Mouse (Mus musculus): Measurements from ENCODE around the gene Fgd1. TPM values are rescaled to one million over a fixed set of nuclear protein-coding genes. Genes with fewer than 3 reads are reported as not detected.

Fgd1 gene
- polyA plus RNA-seq, 1 experiment = 1.3 TPM

DNA sequence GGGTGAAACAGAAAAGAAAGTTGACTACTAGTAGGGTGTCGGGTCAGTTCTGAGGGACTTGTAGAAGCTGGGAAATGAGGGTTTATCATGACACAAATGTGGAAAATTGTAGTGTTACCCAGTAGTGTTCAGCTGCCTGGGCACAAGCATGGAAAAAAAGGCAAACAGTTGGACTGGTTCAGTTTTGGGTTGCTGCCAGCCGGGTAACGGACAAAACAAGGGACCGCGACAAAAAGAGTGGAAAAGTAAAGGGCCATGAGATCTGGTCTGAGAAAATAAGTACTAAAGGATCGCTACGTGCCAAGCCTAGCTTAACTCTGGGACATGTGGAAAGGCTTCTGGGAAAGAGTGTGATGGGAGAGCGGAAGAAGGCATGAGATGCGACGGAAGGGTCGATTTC is 371 bp downstream of the Fgd1 start:
- Histone ChIP-seq H3K27ac (ENCODE audit: control insufficient read depth, insufficient read depth, low read depth, low read length) (peak overlapping the region; percentile 80), H3K4me1 (ENCODE audit: control insufficient read depth, insufficient read depth, low read length) (no peaks in the 10 kb centered on the region), H3K27me3 (ENCODE audit: control insufficient read depth, insufficient read depth, low read length) (no peaks in the 10 kb centered on the region), H3K4me3 (ENCODE audit: control insufficient read depth, low read depth, low read length) (peak overlapping the region; percentile 84), H3K36me3 (ENCODE audit: control insufficient read depth, insufficient read depth, low read length) (no peaks in the 10 kb centered on the region)
- TF ChIP-seq POLR2A (IDR thresholded peaks at IDR 0.05; ENCODE audit: control insufficient read depth, low read depth, low read length) (no peak), CTCF (IDR thresholded peaks at IDR 0.05; ENCODE audit: control insufficient read depth, insufficient read depth, insufficient replicate concordance, low read depth, low read length) (no peak)

DNA sequence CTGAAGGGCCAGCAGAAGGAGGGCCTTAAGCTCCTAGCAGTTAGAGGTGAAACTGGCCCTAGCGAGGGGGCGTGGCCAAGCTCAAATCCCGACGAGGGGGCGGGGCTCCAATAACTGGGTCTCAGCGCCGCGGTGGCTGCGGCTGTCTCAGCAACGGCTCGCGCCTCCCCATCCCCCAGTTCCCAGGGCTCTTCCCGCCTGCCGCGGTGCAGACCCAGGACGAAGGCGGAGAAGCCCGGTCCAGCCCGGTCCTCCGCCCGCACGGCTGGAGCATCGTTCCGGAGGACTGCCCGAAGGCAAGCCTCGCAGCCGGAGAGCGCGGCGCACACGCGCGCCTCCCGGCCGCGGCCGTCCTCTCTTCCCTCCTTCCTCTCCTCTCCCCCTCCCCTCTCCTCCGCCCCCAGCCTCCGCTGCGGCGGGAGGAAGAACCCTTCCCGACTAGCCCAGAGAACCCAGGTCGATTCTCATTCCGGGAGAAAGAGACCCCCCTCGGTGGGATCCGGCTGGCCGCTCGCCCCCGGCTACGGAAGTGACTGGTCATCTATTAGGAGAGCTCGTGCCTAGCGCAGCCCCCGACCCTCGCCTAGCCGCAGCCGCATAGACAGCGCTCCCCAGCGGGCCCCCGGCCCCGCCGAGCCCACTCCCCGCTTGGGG is 954 bp downstream of the Fgd1 start:
- peak overlapping the region; percentile 80 for H3K27ac ChIP-seq (ENCODE audit: control insufficient read depth, insufficient read depth, low read depth, low read length)
- no peaks in the 10 kb centered on the region for H3K27me3 ChIP-seq (ENCODE audit: control insufficient read depth, insufficient read depth, low read length)
- TF ChIP-seq POLR2A (IDR thresholded peaks at IDR 0.05; ENCODE audit: control insufficient read depth, low read depth, low read length) (peak; percentile 25; the same call in 1 of the 2 replicates), CTCF (IDR thresholded peaks at IDR 0.05; ENCODE audit: control insufficient read depth, insufficient read depth, insufficient replicate concordance, low read depth, low read length) (no peak)
- no peaks in the 10 kb centered on the region for H3K4me1 ChIP-seq (ENCODE audit: control insufficient read depth, insufficient read depth, low read length)
- H3K4me3 ChIP-seq (ENCODE audit: control insufficient read depth, low read depth, low read length) = peak overlapping the region; percentile 84
- H3K36me3 ChIP-seq (ENCODE audit: control insufficient read depth, insufficient read depth, low read length) = no peaks in the 10 kb centered on the region

DNA sequence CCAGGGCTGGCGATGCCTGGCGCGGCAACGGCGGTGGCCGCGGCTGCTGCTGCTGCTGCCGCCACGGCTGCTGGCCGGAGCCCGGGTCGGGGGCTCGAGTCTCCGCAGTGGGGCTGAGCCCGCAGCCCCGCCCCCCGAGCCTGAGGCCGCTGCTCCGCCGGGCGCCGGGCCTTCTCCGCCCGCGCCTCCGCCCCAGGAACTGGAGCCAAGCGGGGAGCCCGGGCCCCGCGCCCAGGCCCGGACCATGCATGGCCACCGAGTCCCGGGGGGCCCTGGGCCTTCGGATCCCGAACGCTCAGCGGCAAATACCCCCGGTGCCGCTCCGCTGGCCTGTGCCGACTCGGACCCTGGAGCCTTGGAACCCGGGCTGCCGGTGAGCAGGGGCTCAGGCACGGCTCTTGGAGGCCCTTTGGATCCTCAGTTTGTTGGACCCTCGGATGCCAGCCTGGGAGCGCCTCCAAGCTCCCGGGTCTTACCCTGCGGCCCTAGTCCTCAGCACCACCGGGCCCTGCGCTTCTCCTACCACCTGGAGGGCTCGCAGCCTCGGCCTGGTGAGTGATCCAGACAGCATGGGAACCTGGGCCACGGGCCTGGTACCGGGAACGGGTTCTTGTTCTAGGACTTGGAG is 1.6 kb downstream of the Fgd1 start:
- no peaks in the 10 kb centered on the region for H3K4me1 ChIP-seq (ENCODE audit: control insufficient read depth, insufficient read depth, low read length)

DNA sequence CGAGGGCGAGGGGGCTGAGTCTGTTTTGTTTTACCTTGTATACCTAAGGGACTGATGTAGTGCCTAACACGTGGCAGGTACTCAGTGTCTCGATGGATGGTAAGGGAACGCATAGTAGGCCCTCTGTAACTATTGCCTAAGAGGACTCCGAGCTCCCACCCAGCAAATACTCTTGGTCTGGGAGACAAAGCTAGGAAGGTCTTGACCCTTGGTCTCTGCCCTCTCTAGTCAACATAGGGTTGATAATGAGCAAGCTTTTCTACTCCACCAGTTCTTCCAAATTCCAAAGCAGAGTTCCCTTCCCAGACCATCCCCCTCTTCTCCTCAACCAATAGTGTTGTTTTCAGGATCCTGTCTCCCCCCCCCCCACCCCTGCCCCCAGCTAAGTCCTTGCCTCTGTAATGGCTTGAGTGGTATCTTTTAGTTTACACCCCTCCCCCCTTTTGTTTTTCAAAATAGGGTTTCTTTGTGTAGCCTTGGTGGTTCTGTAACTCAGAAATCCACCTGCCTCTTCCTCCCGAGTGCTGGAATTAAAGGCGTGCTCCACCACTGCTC is 3.8 kb downstream of the Fgd1 start:
- TF ChIP-seq POLR2A (IDR thresholded peaks at IDR 0.05; ENCODE audit: control insufficient read depth, low read depth, low read length) (no peak), CTCF (IDR thresholded peaks at IDR 0.05; ENCODE audit: control insufficient read depth, insufficient read depth, insufficient replicate concordance, low read depth, low read length) (no peak)
- no peak overlapping the region for H3K27ac ChIP-seq (ENCODE audit: control insufficient read depth, insufficient read depth, low read depth, low read length)
- 0 out of 2 replicates have a peak, but pooled peaks cover 2% of the 10 kb centered on the region for H3K4me1 ChIP-seq (ENCODE audit: control insufficient read depth, insufficient read depth, low read length)
- no peaks in the 10 kb centered on the region for H3K36me3 ChIP-seq (ENCODE audit: control insufficient read depth, insufficient read depth, low read length)
- no peaks in the 10 kb centered on the region for H3K27me3 ChIP-seq (ENCODE audit: control insufficient read depth, insufficient read depth, low read length)
- no peak overlapping the region for H3K4me3 ChIP-seq (ENCODE audit: control insufficient read depth, low read depth, low read length)

More for the DNA sequence above, 1.6 kb downstream of the Fgd1 start:
- H3K36me3 ChIP-seq (ENCODE audit: control insufficient read depth, insufficient read depth, low read length) = no peaks in the 10 kb centered on the region
- H3K27me3 ChIP-seq (ENCODE audit: control insufficient read depth, insufficient read depth, low read length) = no peaks in the 10 kb centered on the region
- H3K4me3 ChIP-seq (ENCODE audit: control insufficient read depth, low read depth, low read length) = peak overlapping the region; percentile 84
- H3K27ac ChIP-seq (ENCODE audit: control insufficient read depth, insufficient read depth, low read depth, low read length) = no peak overlapping the region
- no peak for TF ChIP-seq POLR2A (IDR thresholded peaks at IDR 0.05; ENCODE audit: control insufficient read depth, low read depth, low read length)
- no peak for TF ChIP-seq CTCF (IDR thresholded peaks at IDR 0.05; ENCODE audit: control insufficient read depth, insufficient read depth, insufficient replicate concordance, low read depth, low read length)

- 0 out of 2 replicates have a peak, but pooled peaks cover 2% of the 10 kb centered on the region for H3K4me1 ChIP-seq (ENCODE audit: control insufficient read depth, insufficient read depth, low read length)
- TF ChIP-seq CTCF (IDR thresholded peaks at IDR 0.05; ENCODE audit: control insufficient read depth, insufficient read depth, insufficient replicate concordance, low read depth, low read length) (no peak), POLR2A (IDR thresholded peaks at IDR 0.05; ENCODE audit: control insufficient read depth, low read depth, low read length) (no peak)
- no peaks in the 10 kb centered on the region for H3K36me3 ChIP-seq (ENCODE audit: control insufficient read depth, insufficient read depth, low read length)
- H3K27me3 ChIP-seq (ENCODE audit: control insufficient read depth, insufficient read depth, low read length) = no peaks in the 10 kb centered on the region
- H3K27ac ChIP-seq (ENCODE audit: control insufficient read depth, insufficient read depth, low read depth, low read length) = no peak overlapping the region
- no peak overlapping the region for H3K4me3 ChIP-seq (ENCODE audit: control insufficient read depth, low read depth, low read length)
Measured at GRCm38 (mm10) chrX:151050337-151050736, 4.4 kb downstream of the Fgd1 start.

- TF ChIP-seq POLR2A (IDR thresholded peaks at IDR 0.05; ENCODE audit: control insufficient read depth, low read depth, low read length) = no peak
- TF ChIP-seq CTCF (IDR thresholded peaks at IDR 0.05; ENCODE audit: control insufficient read depth, insufficient read depth, insufficient replicate concordance, low read depth, low read length) = no peak
Measured at GRCm38 (mm10) chrX:151054489-151054888, 8.5 kb downstream of the Fgd1 start.

DNA sequence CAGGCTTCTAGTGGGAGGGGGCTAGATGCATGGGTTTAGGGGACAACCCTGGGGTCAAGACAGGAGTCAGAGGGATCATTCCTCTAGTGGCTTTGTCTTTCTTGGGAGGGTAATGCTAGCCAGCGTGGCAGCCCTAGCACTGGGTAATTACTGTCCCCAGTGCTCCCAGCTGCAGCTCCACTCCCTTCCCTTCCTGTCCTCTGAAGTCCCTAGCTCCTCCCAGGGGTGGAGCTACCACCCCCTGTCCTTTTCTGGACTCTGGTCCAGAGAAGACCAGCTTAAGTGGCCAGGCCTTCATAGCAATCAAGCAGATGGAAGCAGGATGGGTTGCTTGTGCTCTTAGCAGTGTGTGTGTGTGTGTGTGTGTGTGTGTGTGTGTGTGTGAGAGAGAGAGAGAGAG is 9.6 kb downstream of the Fgd1 start:
- TF ChIP-seq POLR2A (IDR thresholded peaks at IDR 0.05; ENCODE audit: control insufficient read depth, low read depth, low read length) (no peak), CTCF (IDR thresholded peaks at IDR 0.05; ENCODE audit: control insufficient read depth, insufficient read depth, insufficient replicate concordance, low read depth, low read length) (no peak)
- H3K27me3 ChIP-seq (ENCODE audit: control insufficient read depth, insufficient read depth, low read length) = no peaks in the 10 kb centered on the region
- H3K4me1 ChIP-seq (ENCODE audit: control insufficient read depth, insufficient read depth, low read length) = 0 out of 2 replicates have a peak, but pooled peaks cover 2% of the 10 kb centered on the region
- no peak overlapping the region for H3K4me3 ChIP-seq (ENCODE audit: control insufficient read depth, low read depth, low read length)
- no peak overlapping the region for H3K27ac ChIP-seq (ENCODE audit: control insufficient read depth, insufficient read depth, low read depth, low read length)
- H3K36me3 ChIP-seq (ENCODE audit: control insufficient read depth, insufficient read depth, low read length) = no peaks in the 10 kb centered on the region

More at GRCm38 (mm10) chrX:151054489-151054888, 8.5 kb downstream of the Fgd1 start:
- Histone ChIP-seq H3K27me3 (ENCODE audit: control insufficient read depth, insufficient read depth, low read length) (no peaks in the 10 kb centered on the region), H3K36me3 (ENCODE audit: control insufficient read depth, insufficient read depth, low read length) (no peaks in the 10 kb centered on the region), H3K27ac (ENCODE audit: control insufficient read depth, insufficient read depth, low read depth, low read length) (no peak overlapping the region), H3K4me1 (ENCODE audit: control insufficient read depth, insufficient read depth, low read length) (0 out of 2 replicates have a peak, but pooled peaks cover 2% of the 10 kb centered on the region), H3K4me3 (ENCODE audit: control insufficient read depth, low read depth, low read length) (no peak overlapping the region)
